Mouse (Mus musculus) heart, postnatal 14 days (tissue): ENCODE measurements around the gene Gm49711. TPM values are rescaled to one million over a fixed set of nuclear protein-coding genes. Genes with fewer than 3 reads are reported as not detected.
"Not testable (repeated sequence)": the region's sequence is repeated elsewhere in the genome, so short reads cannot be mapped to it uniquely, and the experiment has no call there.

Experiments
- DNase-seq, 2 experiments: peaks; one replicate each; pipeline ENCODE4 v3.0.0; 2021 to 2022
- intact Hi-C: fragments of 180-260 bp; cut with DNase I; formaldehyde crosslinking; loops from one replicate; pipeline ENCODE4 v1.15.1; 2025
- total RNA-seq, 2 experiments: library from RNA; stranded (reverse); gene quantifications; 2 replicates each; pipeline ENCODE4 v1.2.3; 2021

Gene Gm49711
- total RNA-seq, 2 experiments from 2014 or later: not detected

DNA sequence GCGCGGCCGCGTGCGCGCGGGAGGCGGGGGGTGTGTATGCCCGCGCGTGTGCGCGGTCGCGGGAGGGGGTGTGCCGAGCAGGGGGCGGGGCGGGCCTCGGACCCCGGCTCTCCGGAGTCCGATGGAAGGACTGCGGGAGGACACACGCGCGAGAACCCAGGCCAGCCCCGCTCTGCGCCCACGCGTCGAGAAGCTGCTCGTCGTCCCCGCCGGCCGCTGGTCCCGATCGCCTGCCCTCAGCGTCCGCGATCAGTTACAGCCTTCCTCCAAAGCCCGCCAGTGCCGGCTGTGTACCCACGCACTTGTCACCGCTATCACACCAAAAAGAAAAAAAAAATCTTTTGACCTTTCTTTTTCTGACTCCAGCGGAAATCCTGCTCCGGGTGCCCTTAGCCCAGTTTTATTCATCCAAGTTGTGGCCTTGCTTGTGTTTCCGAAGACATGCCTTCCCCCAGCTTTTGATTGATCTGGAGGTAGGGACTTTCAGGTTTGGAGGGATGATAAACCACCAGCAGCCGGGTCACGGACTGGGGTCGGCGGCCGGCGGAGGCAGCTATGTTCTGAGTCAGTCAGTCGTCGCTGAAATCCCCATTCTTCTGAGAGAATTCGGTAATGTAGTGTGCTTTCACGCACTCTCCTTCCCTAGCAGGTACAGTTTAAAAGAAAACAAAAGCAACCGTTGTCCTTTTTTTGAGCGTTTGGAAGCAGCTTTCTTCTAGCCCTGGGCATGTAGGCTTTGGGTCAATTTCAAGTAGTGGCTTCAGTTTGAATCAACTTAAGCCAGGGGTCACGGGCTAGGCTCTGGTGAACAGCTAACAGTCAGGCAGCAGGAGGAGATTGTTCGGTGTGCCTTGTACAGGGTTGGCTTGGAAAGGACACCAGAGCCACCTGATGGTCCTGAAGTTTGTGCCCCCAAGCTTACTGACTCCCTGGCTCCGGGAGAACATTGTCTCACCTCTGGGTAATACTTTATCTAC lies 816 bp downstream of the Gm49711 start:
- intact Hi-C loops: loop anchor here (2.0 to 5.0 kb wide), 2 partner anchors 40 to 228 kb away; no protein-coding TSS in a partner anchor
- DNase-seq: peak in 1 of 2 experiments; percentile 26

DNA sequence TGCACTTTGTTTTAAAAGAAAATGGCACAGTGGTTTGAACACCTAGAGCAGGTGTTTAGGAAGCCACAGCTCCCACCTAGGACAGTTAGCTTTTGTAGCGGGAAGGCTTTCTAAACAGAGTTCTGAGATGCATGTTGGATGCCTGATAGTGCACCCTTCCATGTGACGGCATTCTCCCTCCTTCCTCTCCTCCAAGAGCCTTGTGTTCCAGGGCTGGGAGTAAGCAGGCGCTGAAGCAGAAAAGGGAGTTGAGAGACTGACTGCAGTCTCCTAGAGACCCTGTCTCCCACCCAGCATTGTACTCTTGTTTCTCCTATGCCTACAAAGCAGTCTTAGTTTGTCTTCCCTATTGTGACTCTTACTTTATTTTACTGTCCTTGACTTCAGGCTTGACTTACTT lies 2.1 kb downstream of the Gm49711 start:
- intact Hi-C loops: no loop called here

DNA sequence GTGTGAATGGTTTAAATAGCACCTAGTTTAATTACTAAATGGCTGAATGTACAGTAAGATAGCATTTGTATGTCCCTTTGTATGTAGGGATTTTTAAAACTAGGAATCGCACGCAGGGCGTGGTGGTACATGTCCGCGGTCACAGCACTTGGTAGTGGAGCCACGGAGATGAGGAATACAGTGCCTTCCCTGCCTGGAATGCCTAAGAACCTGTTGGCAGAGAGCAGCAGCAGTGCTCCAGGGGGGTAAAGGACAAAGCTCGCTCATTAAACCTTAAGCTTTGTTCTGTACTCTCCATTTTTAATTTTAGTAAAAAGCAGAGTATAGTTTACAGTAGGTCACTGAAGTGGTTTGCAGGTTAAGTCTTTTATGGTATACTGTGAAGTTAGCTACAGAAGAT lies 3.5 kb downstream of the Gm49711 start:
- DNase-seq: no peak

More for the DNA sequence above, 2.1 kb downstream of the Gm49711 start:
- DNase-seq: no peak

DNA sequence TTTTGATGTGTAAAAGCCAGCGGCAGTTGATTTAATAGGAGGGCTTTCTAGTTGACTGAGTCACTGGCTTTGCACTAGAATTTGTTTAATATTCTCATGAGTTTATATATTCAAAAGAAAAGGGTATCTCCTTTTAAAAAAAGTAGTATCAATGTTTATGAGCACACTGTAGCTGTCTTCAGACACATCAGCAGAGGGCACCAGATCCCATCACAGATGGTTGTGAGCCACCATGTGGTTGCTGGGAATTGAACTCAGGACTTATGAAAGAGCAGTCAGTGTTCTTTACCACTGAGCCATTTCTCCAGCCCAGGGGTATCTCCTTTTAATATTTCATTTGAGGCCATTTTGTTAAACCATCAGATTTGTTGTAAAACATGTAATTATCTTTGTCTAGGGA lies 4.7 kb downstream of the Gm49711 start:
- intact Hi-C loops: no loop called here
- no peak for DNase-seq

More for the DNA sequence above, 3.5 kb downstream of the Gm49711 start:
- intact Hi-C loops: no loop called here

DNA sequence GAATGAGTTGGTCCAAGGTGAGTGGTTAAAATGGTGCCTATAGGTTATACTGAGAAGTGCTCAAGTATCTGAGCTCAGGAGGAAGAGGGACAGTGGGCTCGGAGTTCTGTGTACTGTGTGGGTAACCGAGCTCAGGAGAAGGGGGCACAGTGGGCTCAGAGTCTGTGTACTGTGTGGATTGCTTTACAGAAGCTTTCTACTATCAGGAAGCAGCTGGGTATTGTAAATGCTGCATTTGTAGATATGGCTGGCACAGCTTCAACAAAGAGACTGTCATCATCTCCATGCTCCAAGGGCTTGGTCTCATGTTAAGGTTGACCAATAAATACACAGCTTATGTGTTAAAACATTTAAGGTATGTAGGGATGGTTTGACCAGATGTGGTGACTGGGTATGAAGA lies 6.7 kb downstream of the Gm49711 start:
- intact Hi-C loops: no loop called here
- no peak for DNase-seq

DNA sequence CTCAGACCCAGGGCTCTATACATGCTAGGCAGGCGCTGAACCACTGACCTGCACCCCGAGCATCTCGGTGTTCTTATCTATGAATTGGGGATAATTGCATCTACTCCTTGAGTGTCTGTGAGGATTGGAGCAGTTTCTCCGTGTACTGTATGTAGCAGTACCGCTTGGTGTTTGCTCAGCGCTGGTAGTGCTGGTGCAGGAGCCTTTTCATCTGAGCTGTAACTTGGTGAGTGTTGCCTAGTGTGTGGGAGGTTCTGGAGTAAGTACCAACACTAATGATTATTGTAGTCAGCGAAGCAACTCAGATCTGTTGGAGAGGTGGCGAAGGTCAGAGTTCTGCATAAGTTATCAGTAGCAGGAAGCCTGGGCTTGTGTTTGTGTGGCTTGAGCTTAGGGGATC lies 12.2 kb downstream of the Gm49711 start:
- intact Hi-C loops: no loop called here
- DNase-seq: no peak

DNA sequence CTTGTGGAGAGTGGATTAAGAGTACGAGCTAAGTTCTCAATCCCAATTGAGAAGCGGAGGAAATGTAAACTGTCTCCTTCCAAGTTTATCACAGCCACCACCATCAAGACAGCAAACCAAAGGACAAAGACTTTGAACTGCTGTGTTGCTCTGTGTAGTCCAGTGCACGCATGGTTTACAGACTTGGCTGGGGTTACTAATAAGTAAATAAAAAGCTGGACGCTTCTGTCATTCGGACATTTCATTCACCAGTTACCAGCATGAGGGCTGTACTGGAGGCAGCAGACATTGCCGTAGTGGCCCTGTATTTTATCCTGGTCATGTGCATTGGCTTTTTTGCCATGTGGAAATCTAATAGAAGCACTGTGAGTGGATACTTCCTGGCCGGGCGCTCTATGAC lies 18.7 kb downstream of the Gm49711 start:
- DNase-seq: no peak
- intact Hi-C loops: no loop called here

DNA sequence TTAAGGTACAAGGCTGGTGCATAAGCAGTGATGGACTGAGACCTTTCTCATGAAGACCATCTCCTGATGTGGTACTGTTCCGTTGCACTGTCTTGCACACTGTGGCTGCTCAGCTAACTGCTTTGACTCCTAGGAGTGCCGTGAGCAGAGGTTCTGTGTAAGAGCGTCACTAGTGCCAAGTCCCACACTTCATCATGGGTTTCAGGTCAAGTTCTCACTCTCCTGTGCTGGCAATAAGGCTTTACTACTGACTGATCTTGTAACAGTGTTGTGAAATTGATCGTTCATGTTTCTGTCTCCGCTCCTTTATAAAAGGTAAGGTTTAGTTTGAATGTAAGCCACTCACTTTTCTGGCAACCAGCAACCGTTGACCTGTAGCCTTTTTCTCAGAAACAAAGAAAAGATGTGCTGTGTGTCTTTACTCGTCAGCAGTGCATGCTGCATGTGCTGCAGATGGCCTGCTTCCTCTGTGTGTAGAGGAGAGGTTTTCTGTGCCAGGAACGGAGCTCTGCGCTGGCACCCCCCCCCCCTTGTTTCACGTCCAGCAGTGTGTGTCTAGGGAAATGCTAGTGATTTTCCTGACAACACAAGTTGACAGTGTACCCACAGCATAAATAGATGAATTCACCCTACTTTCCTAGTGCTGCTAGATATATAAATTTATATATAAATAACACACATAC lies 25.8 kb downstream of the Gm49711 start:
- DNase-seq: no peak
- intact Hi-C loops: no loop called here

DNA sequence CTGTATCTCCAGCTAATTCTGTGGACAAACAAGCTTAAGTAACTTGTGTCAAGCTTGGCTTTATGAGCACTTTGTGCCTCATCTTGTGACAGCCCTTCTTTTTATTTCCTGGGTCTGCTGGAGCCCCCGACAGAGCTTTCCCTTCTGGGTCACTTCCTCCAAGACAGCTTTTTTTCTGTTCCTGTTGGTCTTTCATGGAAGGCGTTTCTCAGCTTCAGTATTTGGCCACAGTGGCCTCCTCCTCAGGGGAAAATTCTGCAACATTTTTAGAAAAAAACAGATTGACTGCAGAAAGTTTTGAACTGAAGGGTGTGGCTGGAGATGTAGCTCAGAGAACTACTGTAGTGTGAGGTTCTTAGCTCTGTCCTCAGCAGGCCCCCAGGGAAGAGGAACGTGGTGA lies 31.1 kb downstream of the Gm49711 start:
- no peak for DNase-seq
- intact Hi-C loops: no loop called here

DNA sequence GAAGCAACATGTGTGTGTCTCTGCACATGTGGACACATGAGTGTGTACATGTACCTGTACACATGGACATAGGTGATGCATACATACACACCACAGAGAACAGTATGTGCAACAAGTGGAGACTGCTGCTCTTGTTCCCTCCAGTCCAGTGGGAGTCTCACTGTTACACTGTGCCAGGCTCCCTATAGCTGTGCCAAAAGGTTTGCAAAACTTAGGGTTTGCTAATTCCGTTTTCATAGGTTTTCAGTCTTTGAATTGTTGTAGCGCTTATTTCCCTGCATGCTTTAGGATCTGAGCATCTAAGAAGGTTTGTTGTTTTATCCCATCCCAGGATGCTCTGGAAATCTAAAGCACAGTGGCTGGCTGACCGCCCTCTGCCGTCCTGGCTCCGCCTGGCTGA lies 33.8 kb downstream of the Gm49711 start:
- intact Hi-C loops: no loop called here
- no peak for DNase-seq

DNA sequence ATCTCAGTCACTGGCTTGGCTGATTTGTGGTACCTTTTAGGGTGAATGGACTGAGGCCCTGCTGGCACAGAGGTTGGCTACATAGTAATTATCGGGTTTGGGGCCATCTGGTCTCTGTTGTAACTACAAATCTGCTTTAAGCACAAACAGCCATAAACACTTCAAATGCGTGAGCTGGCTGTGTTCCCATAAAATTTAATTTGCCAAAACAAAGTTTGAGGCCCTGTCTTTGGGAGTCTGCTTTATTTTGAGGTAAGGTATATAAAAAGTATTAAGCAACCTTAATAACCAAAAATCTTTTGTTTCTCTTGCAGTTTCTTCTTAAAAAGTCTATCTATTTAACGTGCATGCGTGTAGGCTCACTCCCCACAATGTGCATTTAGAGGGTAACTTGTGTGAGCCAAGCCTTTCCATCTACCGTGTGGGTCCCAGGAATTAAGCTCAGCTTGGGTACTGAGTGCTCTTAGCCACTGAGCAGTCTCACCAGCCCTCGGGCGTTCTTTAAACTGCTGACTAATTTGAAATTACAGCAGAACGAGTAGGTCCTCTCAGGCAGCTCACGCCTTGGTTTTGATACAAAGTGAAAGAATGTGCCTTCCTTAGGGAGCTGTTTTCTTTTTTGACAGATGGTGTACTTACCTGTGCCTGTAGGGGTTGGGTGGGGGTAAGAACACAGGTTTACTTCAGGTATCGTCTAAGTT lies 40.4 kb downstream of the Gm49711 start:
- intact Hi-C loops: no loop called here

DNA sequence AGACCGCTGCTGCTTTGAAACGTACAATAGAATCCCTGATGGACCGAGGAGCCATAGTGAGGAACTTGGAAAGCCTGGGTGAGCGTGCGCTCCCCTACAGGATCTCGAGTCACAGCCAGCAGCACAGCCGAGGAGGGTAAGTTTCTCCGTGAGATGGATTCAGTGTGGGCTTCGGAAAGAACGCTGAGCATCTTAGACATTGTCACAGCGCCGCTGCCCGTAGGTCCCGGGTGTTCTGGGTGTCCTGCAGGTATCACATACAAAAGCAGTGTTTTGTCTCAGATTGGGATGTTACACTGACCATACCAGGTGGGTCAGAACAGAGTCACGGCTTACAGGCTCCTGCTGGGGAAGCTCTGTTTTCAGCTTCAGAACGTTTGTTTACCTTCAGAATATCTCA lies 41.5 kb downstream of the Gm49711 start:
- DNase-seq: no peak

More for the DNA sequence above, 40.4 kb downstream of the Gm49711 start:
- no peak for DNase-seq

DNA sequence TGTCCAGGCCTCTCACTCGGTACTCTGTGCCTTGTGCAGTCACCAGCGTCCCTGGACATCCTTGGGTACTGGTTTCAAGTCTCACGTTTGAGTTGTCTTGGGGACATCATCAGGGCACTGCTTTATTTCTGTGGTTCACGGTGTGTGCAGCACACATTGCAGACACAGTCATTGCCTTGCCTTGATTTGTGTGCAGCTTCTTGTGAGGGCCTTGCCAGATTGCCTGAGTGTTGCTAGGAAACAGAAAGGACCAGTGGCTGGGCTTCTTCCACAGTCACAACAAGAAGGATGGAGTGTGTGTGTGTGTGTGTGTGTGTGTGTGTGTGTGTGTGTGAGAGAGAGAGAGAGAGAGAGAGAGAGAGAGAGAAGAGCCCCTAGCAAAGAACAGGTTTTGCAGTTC lies 42.0 kb downstream of the Gm49711 start:
- DNase-seq: no peak
- intact Hi-C loops: loop anchor here (5.0 kb wide), 1 partner anchor 163 kb away; no protein-coding TSS in a partner anchor

More for the DNA sequence above, 41.5 kb downstream of the Gm49711 start:
- intact Hi-C loops: no loop called here

DNA sequence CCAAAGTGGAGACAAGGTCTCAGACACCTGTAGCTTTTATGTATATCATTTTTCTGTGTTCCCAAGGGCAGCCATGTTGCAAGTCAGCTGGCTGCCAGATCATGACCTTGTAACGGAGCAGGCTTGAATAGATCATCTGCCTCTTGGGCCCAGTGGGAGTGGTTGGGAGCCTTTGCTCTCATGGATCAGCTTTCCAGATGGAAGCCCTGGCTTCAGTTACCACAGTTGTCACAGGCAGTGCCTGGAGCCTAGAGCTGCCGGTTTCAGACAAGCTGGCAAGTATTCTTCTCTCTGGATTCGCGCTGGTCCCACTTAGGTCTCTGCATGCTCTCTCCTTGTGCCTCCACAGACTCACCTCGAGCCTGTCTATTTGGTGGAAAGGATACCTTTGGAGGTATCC lies 44.0 kb downstream of the Gm49711 start:
- intact Hi-C loops: loop anchor here (5.0 kb wide), 1 partner anchor 165 kb away; no protein-coding TSS in a partner anchor

DNA sequence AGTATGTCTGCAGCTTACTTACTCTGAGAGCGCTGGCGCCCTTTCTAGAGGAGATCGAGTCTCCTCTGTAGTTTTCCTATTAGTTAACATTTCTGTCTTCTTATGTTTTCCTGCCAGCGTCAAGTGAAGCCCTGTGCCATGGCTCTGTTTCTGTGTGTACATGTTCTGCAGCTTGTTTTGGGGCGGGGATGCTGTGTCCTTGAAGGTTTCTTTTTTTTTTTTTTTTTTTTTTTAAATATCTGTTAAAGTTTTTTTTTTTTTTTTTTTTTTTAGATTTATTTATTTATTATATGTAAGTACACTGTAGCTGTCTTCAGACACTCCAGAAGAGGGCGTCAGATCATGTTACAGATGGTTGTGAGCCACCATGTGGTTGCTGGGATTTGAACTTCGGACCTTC lies 44.8 kb downstream of the Gm49711 start:
- intact Hi-C loops: loop anchor here (5.0 kb wide), 1 partner anchor 166 kb away; no protein-coding TSS in a partner anchor

More for the DNA sequence above, 44.0 kb downstream of the Gm49711 start:
- peak in 1 of 2 experiments; percentile 16 for DNase-seq

DNA sequence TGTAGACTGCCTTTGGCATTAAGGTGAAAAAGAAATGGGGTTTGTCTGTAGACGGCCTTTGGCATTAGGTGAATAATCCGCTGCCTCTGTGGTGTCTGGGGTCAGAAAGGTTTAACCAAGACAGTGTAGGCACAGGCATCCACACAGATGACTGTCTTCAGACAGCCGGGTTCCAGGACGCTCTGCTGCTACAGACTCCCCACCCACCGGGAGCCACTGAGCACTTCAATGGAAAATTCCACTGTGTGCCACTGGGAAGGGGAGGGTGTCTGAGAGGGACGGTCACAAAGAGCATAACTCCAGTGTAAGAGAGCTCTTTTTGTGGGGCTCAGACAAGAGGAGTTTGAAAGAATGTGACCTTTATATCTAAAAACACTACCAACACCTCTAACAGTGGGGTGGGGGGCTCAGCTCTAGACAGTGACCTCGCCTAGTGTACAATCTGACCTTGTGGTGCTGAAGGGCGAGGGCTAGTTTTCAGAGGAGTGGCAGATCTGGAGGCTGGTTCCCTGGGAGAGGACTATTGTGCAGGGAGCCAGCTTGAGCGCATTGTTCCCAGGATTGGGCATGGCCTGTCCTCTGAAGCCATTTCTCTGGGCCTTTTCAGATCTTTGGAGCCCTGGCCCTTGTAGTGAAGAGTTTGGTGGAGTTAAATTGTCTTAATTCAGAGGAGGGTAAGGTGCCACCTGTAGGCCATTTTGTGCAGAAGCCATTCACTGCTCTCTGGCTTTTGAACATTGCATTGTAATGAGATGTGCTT lies 45.6 kb downstream of the Gm49711 start:
- intact Hi-C loops: loop anchor here (5.0 kb wide), 1 partner anchor 166 kb away; no protein-coding TSS in a partner anchor
- no peak for DNase-seq

More for the DNA sequence above, 44.8 kb downstream of the Gm49711 start:
- not testable (repeated sequence) for DNase-seq

DNA sequence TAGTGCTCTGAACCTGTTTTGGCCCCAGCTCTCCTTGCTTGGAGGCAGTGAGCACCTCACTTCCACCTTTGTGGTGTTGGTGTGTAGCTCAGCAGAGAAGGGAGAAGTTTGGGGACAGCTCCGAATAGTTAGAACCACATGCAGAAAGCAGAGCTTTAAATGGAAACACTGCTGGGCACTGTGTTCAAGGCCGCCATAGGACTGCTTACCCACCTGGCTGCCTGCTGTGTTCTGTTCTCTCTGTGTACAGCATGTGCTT lies 46.1 kb downstream of the Gm49711 start:
- intact Hi-C loops: loop anchor here (5.0 kb wide), 1 partner anchor 167 kb away; no protein-coding TSS in a partner anchor
- no peak for DNase-seq

DNA sequence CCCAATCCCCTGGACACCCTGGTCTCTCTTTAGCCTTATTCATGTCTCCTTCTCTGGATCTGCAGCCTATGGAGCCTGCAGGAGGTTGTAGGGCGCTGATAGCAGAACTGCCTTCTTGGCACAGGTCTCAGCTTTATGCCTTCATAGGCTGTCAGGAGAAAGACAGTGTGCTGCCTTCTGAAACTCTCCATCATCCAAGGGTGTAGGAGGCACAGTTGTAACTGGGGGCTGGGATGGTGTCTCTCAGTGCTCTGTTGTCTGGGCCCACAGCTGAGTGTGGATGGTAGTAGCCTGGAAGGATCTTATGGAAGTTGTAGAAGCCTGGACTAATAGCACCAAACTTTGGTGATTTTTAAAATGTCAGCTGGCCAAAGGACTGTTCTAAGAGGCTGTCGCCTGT lies 46.8 kb downstream of the Gm49711 start:
- intact Hi-C loops: loop anchor here (5.0 kb wide), 1 partner anchor 168 kb away; no protein-coding TSS in a partner anchor
- DNase-seq: no peak

DNA sequence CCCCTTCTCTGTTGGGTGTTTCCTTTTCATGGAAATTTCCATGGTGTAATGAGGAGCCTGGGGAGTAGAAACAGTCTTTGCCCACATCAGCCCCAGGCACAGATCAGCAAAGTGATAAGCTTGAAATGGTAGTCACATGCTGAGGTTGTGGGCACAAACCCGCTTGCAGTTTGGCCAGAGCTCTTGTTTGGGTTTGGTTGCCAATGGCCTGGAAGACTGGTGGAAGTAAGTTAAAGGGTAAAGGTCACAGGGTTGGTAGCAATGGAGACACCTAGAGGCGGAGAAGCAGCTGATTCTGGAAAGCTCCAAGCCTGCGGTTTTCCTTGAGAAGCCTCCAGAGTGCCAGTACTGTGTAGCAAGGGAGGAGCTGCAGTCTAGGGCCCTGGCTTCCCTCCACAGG lies 47.5 kb downstream of the Gm49711 start:
- intact Hi-C loops: no loop called here
- DNase-seq: no peak

DNA sequence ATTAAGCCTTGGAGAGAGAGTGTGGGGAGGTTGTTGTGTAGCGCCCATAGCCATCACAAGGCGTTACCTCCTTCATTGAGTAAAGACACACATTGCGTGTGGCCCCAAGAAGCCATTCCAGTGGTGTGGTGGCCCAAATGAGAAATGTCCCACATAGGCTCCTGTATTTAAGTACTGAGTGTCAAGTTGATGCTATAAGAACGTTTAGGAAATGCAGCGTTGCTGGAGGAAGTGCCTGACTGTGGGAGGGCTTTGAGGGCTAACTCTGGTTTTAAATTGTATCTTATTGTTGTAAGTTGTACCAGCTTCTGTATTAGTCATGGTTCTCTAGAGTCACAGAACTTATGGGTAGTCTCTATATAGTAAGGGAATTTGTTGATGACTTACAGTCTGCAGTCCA lies 49.2 kb downstream of the Gm49711 start:
- intact Hi-C loops: no loop called here
- no peak for DNase-seq
